Mouse (Mus musculus) gastrocnemius, adult 2 months (tissue): ENCODE results near the gene Carf. TPM values are rescaled to one million over a fixed set of nuclear protein-coding genes. Genes with fewer than 3 reads are reported as not detected.
"Not testable (repeated sequence)": the region's sequence is repeated elsewhere in the genome, so short reads cannot be mapped to it uniquely, and the experiment has no call there.

Experiments used
- DNase-seq: peaks from one replicate; pipeline ENCODE4 v3.0.0; 2022
- H3K27ac ChIP-seq: fragments of 200-600 bp; 2 replicates; pipeline ENCODE4 v1.8.1; 2022; ENCODE audit warnings: mild to moderate bottlenecking
- H3K4me3 ChIP-seq: fragments of 200-600 bp; 2 replicates; pipeline ENCODE4 v1.8.1; 2022; ENCODE audit warnings: mild to moderate bottlenecking, moderate library complexity
- CTCF ChIP-seq: fragments of 200-600 bp; IDR thresholded peaks from 2 replicates; pipeline ENCODE4 v1.8.1; 2022; ENCODE audit warnings: antibody characterized with exemption, mild to moderate bottlenecking, moderate library complexity
- intact Hi-C: fragments of 180-260 bp; cut with DNase I; formaldehyde crosslinking; loops from one replicate; pipeline ENCODE4 v1.15.1; 2025
- total RNA-seq, 2 experiments: library from RNA; stranded (reverse); gene quantifications; 2 replicates each; pipeline ENCODE4 v1.2.3; 2021

Gene Carf
- total RNA-seq, 2 experiments from 2014 or later = 3.9 to 6.5 TPM

- TF ChIP-seq CTCF = no peak
- DNase-seq = no peak
- intact Hi-C loops = no loop called here
- no peak overlapping the region for H3K27ac ChIP-seq
- no peak overlapping the region for H3K4me3 ChIP-seq
Measured at GRCm38 (mm10) chr1:60117721-60118455, 19.8 kb downstream of the Carf start.

- TF ChIP-seq CTCF = no peak
- no peak for DNase-seq
- H3K27ac ChIP-seq = no peak overlapping the region
- H3K4me3 ChIP-seq = no peak overlapping the region
- intact Hi-C loops = no loop called here
Measured at GRCm38 (mm10) chr1:60137346-60137745, 39.3 kb downstream of the Carf start.

- intact Hi-C loops = no loop called here
Measured at GRCm38 (mm10) chr1:60152700-60153099, 54.7 kb downstream of the Carf start.

DNA sequence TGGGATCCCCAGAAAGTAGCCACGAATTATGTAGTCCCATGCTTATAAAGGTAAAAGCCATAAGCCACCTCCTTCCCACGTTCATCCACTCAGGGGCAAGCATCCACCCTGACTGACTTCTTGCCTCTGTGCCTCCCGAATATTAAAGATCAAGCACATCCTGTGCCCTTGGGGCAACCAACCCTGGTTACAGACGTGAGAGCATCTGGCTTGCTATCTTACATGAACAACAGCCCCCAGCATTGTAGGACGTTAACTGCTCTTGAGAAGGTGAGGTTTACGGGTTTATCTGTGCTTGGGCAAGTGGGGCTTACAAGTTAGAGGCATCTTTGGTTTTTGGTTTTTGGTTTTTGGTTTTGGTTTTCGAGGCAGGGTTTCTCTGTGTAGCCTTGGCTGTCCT, 58.6 kb downstream of the Carf start:
- TF ChIP-seq CTCF = no peak
- DNase-seq = no peak
- intact Hi-C loops = loop anchor here (5.0 kb wide), 3 partner anchors 36 to 116 kb away; no protein-coding TSS in a partner anchor

More at GRCm38 (mm10) chr1:60152700-60153099, 54.7 kb downstream of the Carf start:
- H3K27ac ChIP-seq = no peak overlapping the region
- DNase-seq = no peak
- H3K4me3 ChIP-seq = no peak overlapping the region
- no peak for TF ChIP-seq CTCF

GRCm38 (mm10) chr1:60158411-60158810, 60.4 kb downstream of the Carf start:
- intact Hi-C loops = loop anchor here (5.0 kb wide), 3 partner anchors 34 to 114 kb away; no protein-coding TSS in a partner anchor
- peak; percentile 76 for DNase-seq
- Histone ChIP-seq H3K27ac (peak overlapping the region; percentile 69), H3K4me3 (peak overlapping the region; percentile 65)
- TF ChIP-seq CTCF = peak; percentile 85

More for the DNA sequence above, 58.6 kb downstream of the Carf start:
- Histone ChIP-seq H3K4me3 (no peak overlapping the region), H3K27ac (no peak overlapping the region)

DNA sequence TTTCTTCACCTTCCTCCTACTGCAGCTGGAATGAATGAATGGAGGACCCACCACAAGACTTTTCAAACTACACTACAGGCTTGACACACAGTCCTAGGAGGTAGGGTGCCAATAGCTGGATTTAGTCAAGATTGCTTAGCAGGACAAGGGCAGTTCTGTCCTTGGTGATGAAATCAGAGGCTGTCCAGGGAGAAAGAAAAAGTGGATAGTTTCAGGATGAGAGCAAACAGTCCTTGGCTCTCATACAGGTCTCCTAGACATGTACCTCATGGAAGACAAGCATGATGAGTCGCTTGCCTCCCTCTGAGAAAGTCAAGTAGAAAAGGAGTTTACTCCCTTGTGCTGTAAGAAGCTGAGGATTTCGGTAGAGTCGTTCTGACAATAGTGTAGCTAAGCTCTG, 65.6 kb downstream of the Carf start:
- no peak overlapping the region for H3K4me3 ChIP-seq
- no peak overlapping the region for H3K27ac ChIP-seq
- no peak for TF ChIP-seq CTCF
- no peak for DNase-seq
- intact Hi-C loops = no loop called here

DNA sequence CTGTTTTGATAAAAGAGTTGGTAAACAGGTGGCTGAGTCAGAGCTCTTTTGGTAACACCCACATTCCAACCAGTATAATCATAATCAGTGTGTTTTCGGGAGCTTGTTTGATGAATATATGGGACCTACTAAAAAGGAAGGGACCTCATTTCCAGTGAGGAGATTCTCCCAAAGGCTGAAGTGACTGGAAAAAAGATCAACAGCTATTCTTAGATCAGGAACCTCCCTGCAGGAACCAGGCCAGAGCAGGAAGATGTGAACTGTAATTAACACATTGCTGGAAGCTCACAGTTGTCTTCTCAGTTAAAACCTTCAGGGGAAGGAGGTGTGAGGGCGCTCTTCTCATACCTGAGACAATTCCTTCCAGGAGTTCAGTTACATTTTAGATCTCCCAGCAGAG, 71.6 kb downstream of the Carf start:
- peak overlapping the region; percentile 77 for H3K27ac ChIP-seq
- DNase-seq = peak; percentile 42
- H3K4me3 ChIP-seq = no peak overlapping the region
- TF ChIP-seq CTCF = no peak
- intact Hi-C loops = no loop called here

- TF ChIP-seq CTCF = no peak
- intact Hi-C loops = no loop called here
- no peak overlapping the region for H3K4me3 ChIP-seq
- H3K27ac ChIP-seq = peak overlapping the region; percentile 77
- DNase-seq = no peak
Measured at GRCm38 (mm10) chr1:60170251-60170650, 72.2 kb downstream of the Carf start.

GRCm38 (mm10) chr1:60173119-60173518, 75.1 kb downstream of the Carf start:
- no peak for DNase-seq
- Histone ChIP-seq H3K27ac (no peak overlapping the region), H3K4me3 (no peak overlapping the region)
- intact Hi-C loops = no loop called here
- TF ChIP-seq CTCF = no peak

DNA sequence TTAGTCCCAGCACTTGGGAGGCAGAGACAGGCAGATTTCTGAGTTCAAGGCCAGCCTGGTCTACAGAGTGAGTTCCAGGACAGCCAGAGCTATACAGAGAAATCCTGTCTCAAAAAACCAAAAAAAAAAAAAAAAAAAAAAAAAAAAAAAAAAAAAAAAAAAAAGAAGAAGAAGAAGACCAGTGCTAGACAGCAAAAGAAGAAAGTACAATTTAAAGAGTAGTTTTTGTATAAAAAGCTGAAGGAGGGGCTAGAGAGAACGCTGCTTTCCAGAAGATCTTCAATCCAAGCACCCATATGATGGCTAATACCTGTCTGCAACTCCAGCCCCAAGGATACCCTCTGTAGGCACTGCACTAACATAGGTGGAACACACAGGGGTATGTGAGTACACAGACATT, 79.8 kb downstream of the Carf start:
- DNase-seq, H3K4me3 ChIP-seq, H3K27ac ChIP-seq, intact Hi-C loops: not testable (repeated sequence)

DNA sequence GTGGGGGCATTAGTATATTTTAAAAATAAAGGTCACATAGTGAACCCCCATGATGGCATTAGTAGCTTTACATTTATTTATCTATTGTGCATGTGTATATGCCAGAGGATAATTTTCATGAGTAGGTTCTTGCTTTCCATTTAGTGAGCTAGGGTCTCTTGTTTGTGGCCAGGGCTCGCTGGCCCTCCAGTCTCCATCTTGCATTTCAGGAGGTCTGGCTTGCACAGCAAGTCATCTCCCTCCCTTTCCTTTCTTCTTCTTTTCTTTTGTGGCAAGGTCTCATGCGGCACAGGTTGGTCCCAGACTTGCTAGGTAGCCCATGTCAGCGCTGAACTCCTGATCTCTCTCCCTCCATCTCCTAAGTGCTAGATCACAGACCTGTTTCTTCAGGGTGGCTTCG, 81.3 kb downstream of the Carf start:
- intact Hi-C loops = no loop called here
- no peak for DNase-seq
- TF ChIP-seq CTCF = no peak
- peak overlapping the region; percentile 99 for H3K27ac ChIP-seq
- H3K4me3 ChIP-seq = peak overlapping the region; percentile 79

DNA sequence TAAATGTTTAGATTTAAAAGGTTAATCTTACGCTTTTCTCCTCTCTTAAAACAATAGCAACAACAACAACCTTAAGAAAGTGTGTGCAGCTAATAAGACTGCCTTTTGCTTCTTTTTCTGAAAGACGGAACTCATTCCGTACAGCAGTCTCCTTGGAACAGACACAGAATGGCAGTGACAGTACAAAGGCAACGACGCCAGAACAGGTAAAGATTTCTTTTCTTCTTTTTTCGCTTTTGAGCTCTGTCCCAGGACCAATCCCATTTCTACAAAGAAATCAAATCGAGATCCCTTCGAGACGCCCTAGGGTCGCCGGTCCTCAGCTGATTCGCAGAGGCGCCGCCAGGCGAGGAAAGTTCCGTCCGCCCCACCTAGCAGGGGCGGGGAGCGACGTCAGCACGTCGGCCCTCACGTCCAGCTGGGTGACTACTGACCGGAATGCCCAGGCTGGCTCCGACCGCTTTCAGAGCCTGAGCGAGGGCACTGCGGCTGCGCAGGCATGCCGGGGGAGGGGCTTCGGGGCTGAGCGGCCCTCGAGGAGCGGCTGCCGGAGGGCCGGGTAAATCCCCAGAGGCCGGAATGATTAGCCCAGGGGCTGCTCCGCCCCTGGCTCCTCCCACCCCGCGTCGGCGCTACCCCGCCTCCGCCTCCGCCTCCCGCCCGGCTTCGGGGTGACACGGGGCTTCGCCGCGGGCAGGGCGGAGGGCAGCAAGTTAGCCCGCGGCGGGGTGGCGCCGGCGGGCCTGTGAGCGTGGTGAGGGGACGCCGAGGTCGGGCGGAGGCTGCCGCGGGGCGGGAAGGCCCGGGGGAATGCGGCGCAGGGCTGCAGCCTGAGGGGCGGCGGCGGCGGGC, 82.1 kb downstream of the Carf start, which contains the start of gene Nbeal1:
Nbeal1 (plus strand) TSS at position 668 of the 852 bp plus-strand sequence.
- Histone ChIP-seq H3K4me3 (peak within 1 kb of the TSS; percentile 79), H3K27ac (peak within 1 kb of the TSS; percentile 99)
- TF ChIP-seq CTCF = peak; percentile 37
- intact Hi-C loops = loop anchor here (5.0 kb wide), 1 partner anchor 83 kb away; the partner anchor contains the start of genes Carf and Wdr12
- peak; percentile 100 for DNase-seq

- intact Hi-C loops = loop anchor here (5.0 kb wide), 1 partner anchor 84 kb away; the partner anchor contains the start of genes Carf and Wdr12
- H3K4me3 ChIP-seq = peak overlapping the region; percentile 79
- peak overlapping the region; percentile 99 for H3K27ac ChIP-seq
- no peak for TF ChIP-seq CTCF
- no peak for DNase-seq
Measured at GRCm38 (mm10) chr1:60180784-60181221, 82.8 kb downstream of the Carf start.
